Mouse (Mus musculus): ENCODE measurements around the gene Gpsm2.
A peak's percentile ranks its signal among the peaks of the same experiment; 100 is the strongest.

Gene Gpsm2

DNA sequence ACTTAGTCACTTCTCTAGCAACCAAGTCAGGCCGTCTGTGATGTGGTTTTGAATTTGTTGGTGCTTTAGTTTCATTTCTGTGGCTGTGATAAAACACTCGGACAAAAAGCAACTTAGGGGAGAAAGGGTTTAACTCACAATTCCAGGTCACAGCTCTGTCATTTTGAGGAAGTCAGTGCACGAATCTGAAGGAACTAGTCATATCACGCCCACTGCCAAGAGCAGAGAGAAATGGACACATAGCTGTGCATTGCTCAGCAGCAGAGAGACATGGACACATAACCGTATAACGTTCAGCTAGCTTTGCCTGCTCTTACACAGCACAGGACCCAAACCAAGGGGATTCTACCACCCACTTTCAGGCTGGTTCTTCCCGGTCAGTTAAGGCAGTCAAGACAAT, 4.3 kb upstream of the Gpsm2 start:
- DNase-seq (ENCODE audit: low read depth) = peak; percentile 27

GRCm38 (mm10) chr3:108721076-108721991, 775 bp downstream of the Gpsm2 start:
- DNase-seq (ENCODE audit: low read depth) = peak; percentile 64

GRCm38 (mm10) chr3:108719761-108720160, 2.3 kb downstream of the Gpsm2 start:
- DNase-seq (ENCODE audit: low read depth) = no peak

DNA sequence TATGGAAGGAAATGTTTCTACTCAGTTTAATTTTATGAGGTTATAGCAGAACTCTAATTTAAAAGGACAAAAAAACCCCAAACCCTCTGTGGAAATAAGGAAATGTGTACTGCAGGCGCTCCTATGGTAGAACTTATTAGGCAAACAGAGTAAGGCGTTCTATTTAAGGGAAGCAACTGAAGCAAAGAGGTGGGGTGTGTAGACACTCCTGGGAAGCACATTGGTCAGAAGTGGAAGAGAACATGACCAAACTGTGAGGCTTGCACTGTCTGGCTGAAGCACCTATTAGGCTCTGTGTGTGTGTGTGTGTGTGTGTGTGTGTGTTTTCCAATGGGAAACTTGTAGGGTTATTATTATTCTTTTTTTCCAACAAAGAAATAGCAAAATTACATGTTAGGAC, 2.8 kb downstream of the Gpsm2 start:
- no peak for DNase-seq (ENCODE audit: low read depth)

DNA sequence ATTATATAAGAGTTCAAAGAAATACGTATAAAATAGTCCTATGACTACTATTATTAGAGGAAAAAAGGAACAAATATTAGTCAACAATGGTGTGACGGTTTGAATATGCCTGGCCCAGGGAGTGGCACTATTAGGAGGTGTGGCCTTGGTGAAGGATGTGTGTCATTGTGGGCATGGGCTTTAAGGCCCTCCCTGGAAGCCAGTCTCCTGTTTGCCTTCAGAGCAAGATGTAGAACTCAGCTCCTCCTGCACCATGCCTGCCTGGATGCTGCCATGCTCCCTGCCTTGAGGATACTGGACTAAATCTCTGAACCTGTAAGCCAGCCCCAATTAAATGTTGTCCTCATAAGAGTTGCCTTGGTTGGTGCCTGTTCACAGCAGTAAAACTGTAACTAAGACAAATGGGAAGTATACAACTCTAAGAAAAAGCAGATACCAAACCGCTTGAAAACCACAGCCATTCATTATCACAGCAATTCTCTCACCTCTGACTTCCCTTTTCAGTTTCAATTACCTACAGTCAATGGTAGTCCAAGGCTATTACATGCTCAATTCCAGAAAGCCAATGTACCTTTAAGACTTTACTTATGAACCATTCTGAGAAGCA, 4.1 kb downstream of the Gpsm2 start:
- DNase-seq (ENCODE audit: low read depth) = peak; percentile 69

DNA sequence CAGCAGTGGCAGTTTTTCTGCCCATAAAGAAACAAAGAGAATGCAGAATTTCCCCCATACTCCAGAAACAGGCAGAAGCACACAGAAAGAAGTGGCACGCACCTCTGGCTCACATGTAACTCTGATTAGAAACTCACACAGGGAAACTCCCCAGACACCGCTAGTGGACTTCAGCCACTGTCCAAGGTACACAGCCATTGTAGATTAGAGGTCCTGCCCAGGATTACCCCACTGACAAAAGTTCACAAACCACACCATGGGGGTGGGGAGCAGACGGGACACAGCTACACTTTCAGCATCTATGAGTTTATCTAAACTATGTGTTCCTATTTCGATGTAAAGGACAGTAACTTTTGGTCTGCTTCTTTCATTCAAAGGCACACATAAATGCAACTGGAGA, 7.3 kb downstream of the Gpsm2 start:
- DNase-seq (ENCODE audit: low read depth) = no peak

- DNase-seq (ENCODE audit: low read depth) = no peak
Measured at GRCm38 (mm10) chr3:108713065-108713675, 8.9 kb downstream of the Gpsm2 start.

DNA sequence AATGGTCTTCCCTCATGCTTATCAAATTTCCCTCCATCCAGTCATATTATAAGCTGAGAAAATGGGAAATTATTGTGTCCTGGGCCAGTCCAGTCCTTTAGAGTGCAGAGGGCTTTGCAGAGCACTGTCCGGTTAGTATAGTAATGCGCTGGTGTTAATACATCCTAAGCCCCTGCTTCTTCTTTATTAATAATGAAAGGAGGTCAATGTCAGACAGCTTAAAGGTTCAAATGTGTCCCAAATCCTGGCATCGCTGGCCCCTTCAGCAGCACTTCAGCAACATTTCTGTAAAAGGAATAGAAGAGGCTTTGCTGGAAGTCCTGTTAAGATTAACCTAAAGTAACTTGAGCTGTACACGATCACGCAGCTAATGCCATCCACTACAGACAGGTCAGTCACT, 10.8 kb downstream of the Gpsm2 start:
- DNase-seq (ENCODE audit: low read depth) = no peak

DNA sequence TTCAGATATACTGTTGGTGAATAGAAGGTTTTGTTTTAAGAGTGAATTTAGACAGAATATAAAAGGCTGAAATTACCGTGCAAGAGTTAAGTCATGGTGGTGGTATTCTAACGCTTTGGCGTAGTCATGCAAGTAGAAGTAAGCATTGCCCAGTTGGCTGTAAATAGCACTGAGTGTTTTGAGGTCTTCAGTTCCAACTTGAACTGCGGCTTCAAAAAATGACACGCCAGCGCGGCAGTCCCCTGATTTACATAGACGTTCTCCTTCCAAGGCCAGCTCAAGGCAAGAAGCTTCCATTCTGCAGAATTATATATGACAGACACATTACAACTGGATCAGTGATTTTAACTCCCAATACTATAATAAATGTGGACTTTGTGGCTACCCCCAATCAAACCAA, 19.3 kb downstream of the Gpsm2 start:
- no peak for DNase-seq (ENCODE audit: low read depth)

DNA sequence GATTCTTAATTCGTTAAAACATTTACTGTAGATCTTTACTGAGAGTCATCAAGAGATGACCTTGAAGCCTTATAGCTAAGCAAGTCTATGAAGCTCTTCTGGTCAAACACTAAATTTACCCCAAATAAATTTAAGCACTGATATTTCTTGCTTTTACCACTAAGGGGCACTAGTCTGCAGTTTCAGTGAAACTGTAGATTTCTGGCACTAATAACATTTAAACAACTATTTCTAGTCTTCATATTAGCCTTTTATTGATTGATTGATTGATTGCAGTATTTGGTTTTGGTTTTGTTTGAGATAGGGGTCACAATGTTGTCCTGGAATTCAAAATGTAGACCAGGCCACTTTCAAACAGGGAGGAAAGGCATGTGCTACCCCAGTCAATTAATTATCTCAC, 20.9 kb downstream of the Gpsm2 start:
- peak; percentile 47 for DNase-seq (ENCODE audit: low read depth)

GRCm38 (mm10) chr3:108699786-108700185, 22.3 kb downstream of the Gpsm2 start:
- no peak for DNase-seq (ENCODE audit: low read depth)

DNA sequence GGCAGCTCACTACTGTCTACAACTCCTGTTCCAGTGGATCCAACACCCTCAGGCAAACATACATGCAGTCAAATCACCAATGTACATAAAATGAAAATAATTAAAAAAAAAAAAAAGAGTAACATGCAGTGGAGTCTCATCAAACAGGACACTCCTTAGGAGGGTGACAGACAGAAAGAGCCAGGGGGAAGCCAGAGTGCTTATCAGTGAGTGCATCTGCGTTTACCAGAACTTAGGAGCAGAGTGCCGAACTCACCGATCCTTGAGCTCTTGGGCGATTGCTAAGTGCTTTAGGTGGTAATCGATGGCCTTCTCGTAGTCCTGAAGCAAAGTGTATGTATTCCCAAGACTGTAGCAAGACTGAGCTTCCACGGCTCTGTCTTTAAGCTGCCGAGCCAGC, 23.4 kb downstream of the Gpsm2 start:
- no peak for DNase-seq (ENCODE audit: low read depth)

GRCm38 (mm10) chr3:108694321-108694720, 27.8 kb downstream of the Gpsm2 start:
- no peak for DNase-seq (ENCODE audit: low read depth)

DNA sequence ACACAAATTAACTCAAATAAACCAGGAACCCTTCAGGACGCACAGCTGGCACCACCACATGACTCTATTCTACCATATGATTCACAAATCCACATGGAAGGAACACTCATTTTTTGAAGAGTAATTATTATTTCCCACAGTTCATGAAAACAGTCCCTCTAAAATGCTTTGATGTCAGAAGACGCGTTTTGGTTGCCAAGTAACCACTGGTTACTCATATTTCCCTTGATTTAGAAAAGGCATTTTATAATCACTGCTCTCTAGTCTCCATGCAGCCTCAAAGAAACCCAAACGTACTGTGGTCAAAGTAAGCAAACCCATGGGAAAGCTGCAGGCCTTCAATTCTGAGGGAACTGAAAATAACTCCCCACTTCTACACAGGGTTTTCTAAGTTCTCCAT, 32.1 kb downstream of the Gpsm2 start:
- no peak for DNase-seq (ENCODE audit: low read depth)

- DNase-seq (ENCODE audit: low read depth) = no peak
Measured at GRCm38 (mm10) chr3:108689446-108689845, 32.7 kb downstream of the Gpsm2 start.

DNA sequence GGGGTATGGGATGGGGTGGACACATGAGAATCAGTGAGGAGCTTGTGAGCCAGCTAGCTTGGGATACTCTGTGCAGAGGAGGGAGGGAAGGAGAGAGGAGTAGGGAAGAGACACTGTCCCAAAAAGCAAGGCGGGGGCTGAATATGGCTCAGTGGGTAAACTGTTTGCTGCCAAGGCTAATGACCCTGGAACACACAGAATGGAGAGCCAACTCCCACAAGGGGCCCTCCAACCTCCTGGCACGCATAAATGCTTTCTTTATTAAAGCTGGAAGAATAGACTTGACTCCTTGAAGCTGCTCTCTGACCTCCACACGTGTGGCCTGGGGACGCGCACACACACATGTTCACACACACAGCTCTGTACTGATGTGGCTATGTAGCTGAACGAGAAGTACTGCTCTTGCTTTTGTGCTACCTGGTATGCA, 33.1 kb downstream of the Gpsm2 start:
- DNase-seq (ENCODE audit: low read depth) = no peak

GRCm38 (mm10) chr3:108685701-108686100, 36.4 kb downstream of the Gpsm2 start:
- no peak for DNase-seq (ENCODE audit: low read depth)

- DNase-seq (ENCODE audit: low read depth) = peak; percentile 8
Measured at GRCm38 (mm10) chr3:108683597-108683996, 38.5 kb downstream of the Gpsm2 start.

- no peak for DNase-seq (ENCODE audit: low read depth)
Measured at GRCm38 (mm10) chr3:108681004-108681403, 41.1 kb downstream of the Gpsm2 start.

DNA sequence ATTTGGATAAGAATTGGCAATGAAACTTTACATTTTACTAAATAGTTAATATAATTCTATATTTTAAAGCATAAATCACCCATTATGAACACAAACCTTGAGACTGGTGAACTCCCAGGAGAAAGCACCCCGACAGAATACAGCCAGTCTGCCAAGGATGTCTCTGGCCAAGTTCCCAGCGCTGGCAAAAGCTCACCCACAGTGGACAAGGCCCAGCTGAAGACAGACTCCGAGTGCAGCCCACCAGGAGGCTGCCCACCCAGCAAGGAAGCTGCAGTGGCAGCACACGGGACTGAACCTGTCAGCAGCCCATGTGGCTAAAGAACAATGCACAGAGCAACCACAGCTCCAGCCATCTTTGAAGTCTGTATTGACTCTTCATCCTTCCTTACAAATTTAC, 45.5 kb downstream of the Gpsm2 start:
- no peak for DNase-seq (ENCODE audit: low read depth)

DNA sequence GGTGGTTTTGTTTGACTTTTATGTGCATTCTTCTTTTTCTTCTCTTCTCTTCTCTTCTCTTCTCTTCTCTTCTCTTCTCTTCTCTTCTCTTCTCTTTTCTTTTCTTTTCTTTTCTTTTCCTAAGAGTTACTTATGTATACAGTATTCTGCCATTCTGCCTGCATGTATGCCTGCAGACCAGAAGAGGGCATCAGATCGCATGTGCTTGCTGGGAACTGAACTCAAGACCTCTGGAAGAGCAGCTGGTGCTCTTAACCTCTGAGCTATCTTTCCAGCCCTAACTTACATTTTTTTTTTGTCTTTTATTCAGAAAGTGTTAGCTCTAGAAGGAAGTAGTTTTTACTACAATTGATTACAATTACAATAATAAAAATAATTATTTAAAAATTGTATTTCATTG, 61.2 kb downstream of the Gpsm2 start:
- peak; percentile 36 for DNase-seq (ENCODE audit: low read depth)

- DNase-seq (ENCODE audit: low read depth) = no peak
Measured at GRCm38 (mm10) chr3:108658612-108659011, 63.5 kb downstream of the Gpsm2 start.

- peak; percentile 15 for DNase-seq (ENCODE audit: low read depth)
Measured at GRCm38 (mm10) chr3:108655486-108655885, 66.6 kb downstream of the Gpsm2 start.

All from induced T-regulatory cell, adult 2 months (primary cell).